Mouse (Mus musculus): ENCODE measurements around the gene R3hdm2.

R3hdm2 gene

DNA sequence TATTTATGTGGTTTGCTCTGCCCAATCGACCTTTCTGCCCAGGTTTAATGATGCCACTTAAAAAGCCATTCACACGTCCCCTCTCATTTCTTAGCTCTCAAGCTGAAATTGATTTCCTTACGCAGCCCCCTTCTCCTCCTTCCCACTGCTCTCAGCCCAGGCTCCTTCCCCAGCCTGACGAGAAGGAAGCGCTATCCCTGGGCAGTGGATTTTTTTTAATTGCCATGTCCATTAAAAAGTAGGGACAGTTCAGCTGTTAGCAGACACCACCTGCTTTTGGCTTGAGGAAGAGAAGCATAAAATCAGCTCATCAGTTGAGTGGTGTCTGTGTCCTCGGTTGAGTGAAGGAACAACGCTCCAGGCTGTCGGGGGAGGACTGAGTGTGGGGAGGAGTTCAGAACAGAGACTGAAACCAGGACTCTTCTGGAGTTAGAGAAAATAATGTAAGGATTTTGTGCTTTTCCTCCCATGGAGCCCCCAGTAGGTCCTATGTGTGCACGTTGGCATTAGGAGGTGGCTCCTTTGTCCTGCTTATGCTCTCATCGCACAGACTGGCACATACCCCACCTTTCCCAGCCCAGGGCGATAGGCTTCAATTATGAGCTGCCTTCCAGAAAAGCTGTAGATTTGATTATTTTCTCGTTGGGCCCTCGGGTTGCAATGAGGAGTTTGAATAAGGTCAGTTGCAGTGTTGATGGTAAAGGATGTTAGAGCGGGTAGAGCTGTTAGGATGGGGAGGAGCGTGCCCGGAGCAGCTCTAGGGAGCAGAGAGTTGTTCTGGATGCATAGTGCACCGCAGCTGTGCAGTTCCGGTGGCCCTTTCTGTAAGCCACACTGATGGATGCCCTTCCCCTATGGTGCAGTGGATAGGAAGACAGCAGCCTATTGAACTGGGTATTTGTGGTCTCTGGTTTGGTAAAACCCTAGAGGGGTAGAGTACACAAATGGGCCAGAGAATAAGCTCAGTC is 110.3 kb downstream of the R3hdm2 start:
- no peak for DNase-seq (ENCODE audit: extremely low read depth, insufficient read length, low spot score)

DNA sequence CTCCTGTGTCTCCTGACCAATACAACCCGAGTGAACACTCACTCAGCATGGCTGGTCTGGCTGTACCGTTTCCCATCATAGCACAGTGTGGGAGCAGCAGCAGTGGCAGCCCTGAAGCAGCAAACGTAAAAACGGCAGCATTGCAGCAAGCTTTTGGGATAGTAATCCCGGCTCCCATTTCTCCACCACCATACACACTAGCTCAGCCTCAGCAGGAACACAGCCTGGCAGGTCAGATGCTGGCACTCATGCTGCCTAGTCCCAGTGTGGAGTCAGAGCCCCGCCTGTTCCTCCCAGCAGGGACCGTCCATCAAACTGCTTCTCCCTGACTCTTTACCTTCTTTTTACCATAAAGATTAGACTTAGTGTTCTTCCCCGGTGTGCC is 111.0 kb downstream of the R3hdm2 start:
- no peak for DNase-seq (ENCODE audit: extremely low read depth, insufficient read length, low spot score)

DNA sequence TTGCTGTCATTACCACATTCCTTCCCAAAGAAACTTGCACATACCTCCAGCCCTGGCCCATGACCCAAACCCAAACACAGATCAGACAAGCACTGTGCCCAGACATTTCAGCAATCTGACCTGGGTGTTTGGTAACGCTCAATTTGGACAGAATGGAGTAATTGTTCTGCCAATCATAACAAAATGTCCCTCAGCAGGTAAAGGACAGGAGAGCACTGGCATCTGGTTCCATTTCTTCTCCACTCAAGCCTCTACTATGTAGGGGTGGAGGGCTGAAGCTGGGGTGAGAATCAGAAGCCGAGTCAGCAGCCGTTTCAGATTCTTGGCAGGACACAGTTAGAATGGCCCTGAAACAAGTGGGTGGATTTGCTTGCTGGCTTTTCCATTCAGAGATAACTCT is 112.0 kb downstream of the R3hdm2 start:
- no peak for DNase-seq (ENCODE audit: extremely low read depth, insufficient read length, low spot score)

DNA sequence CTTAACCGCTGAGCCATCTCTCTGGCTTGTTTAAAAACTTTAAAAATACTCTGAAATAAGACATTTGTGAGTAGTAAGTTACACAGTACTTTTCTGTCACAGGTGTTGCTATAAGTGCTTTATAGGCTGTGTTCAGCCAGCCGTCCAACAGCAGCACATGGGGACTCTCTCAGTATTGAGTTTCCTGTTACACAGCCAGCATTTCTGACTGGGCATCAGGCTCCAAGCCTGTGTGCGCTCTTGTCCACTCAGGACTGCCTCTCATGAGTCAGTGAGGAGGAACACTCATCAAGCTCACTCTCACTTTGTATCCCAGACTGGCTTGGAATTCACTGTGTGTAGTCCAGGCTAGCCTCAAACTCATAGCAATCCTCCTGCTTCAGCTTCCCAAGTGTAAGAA is 116.0 kb downstream of the R3hdm2 start:
- no peak for DNase-seq (ENCODE audit: extremely low read depth, insufficient read length, low spot score)

DNA sequence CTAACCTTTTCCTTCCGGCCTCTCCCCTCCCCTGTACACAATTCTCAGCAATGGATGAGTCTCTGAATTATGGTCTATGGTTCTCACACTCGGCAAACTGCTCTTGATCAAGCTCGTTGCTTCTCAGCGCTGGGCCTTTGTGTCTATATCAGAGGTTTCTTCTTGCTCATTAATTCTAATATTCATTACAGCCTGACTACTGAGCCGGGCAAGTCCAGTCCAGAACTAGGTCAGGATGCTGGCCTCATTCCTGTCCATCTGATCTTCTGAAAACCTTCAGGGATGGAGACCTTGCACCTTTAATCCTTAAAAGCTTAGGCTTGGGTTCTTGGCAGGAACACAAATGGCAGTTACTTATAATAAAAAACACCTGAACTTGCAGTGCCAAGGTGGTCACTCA is 119.4 kb downstream of the R3hdm2 start:
- DNase-seq (ENCODE audit: extremely low read depth, insufficient read length, low spot score): no peak

DNA sequence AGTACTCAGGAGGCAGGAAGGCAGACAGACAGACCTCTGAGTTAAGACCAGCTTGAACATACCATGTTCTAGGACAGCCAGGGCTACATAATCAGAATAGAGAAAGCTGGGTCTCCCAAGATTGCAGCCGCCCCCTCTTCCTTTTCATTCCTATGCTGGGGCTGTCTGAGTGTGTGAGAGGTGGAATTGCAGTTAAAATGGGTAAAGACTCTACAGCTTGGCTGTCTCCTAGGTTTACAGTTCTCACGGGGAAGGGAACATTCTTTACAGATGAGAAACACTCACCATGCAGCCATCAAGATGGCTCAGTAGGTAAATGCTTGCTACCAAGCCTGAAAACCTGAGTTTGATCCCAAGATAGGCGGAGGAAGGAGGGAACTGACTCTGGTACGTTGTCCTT is 119.9 kb downstream of the R3hdm2 start:
- DNase-seq (ENCODE audit: extremely low read depth, insufficient read length, low spot score): no peak

DNA sequence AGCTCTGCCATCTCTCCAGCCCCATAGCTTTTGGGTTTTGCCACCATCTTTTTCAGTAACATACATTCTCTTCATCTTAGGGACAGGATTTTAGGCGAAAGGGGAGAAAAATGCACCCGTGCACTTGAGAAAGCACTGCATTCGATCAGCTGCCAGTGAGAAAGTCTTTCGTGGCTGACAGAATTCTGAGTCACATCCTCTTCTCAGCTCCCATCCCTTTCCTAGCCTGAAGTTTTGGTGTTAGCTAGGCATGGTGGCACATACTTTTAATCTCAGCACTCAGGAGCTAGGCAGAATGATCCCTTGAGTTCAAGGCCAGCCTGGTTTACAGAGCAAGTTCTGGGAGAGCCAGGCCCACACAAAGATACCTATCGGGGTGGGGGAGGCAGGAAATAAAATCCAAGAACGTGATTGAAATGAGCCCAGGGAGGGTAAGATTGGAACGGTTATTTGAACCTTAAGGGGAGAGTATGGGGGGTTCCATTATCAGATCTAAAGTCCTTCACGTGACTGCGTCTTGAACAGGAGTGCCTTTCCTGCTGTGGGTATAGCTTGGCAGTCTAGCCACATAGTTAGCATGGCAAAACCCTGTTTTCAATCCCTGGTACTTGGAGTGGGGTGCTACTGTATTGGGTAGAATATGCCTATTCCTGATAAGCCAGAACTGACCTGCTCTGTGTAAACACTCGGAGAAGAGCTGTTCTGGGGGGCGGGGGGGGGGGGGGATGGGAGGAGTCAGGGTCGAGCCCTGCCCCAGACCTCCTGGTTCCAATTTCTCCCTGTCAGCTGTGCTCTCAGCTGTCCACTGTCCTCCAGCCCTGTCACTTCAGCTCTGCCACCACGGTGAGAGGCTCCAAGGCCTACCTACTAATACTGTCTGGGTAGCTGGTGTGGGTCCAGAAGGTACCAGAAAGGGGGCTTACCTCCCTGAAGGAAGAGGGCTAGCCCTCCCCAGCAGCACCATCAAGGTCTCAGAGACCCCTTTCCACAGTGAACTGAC is 121.1 kb downstream of the R3hdm2 start, which contains the start of gene Stac3:
Gene Stac3, plus strand, starts transcription at position 793 of the 1,000 bp plus-strand sequence.
- no peak for DNase-seq (ENCODE audit: extremely low read depth, insufficient read length, low spot score)

DNA sequence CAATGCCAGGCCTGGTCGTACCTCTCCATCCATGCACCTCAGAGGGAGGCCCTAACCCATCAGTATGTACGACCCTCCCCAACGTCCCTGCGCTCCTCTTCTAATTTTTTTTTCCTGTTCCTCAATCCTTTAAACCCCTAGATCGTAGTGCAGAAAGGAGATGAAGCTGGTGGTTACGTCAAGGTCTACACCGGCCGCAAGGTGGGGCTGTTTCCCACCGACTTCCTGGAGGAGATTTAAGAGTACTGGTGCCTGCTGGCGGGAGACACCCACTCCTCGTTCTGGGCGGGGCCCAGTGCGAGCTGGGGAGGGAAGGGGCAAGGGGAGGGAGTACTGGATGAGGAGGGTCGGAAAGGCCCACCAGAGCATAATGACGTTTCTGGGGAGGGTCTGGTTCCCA is 128.1 kb downstream of the R3hdm2 start:
- peak; percentile 59 for DNase-seq (ENCODE audit: extremely low read depth, insufficient read length, low spot score)

DNA sequence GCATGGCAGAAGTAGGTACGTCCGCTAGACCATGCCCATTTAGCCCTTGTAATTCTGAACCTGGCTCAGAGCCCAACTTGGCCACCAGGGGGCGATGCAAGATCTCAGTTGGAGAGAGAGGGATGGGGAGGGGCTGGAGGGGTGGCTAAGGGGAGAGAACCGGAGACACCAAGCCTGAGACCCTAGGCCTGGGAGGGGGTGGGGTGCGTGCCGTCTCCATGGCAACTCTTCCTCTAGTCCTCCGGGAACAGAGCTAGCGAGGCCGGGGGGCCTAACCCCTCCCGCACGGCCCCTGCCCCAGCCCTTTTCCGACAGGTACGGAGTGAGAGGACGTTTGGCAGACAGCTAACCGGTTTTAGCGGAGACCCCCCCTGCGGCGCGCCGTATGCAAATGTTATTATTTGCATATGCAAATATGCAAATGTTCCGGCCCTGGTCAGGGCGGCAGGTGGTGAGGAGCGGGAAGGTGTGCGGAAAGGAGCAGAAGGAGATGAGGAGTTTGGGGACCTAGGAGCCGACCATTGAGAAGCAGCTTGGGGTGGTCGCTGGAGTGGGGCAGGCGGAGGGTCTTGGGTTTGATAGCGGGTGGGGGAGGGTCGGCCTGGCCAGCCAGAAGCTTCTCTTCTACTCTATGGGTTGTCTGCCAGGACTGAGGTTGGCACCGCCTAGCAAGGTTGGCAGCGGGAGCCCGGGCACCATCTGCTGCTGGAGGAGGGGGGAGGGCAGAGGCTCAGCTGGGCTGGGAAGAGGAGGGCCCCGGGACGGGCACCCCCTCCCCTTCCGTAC is 129.1 kb downstream of the R3hdm2 start:
- DNase-seq (ENCODE audit: extremely low read depth, insufficient read length, low spot score): no peak

DNA sequence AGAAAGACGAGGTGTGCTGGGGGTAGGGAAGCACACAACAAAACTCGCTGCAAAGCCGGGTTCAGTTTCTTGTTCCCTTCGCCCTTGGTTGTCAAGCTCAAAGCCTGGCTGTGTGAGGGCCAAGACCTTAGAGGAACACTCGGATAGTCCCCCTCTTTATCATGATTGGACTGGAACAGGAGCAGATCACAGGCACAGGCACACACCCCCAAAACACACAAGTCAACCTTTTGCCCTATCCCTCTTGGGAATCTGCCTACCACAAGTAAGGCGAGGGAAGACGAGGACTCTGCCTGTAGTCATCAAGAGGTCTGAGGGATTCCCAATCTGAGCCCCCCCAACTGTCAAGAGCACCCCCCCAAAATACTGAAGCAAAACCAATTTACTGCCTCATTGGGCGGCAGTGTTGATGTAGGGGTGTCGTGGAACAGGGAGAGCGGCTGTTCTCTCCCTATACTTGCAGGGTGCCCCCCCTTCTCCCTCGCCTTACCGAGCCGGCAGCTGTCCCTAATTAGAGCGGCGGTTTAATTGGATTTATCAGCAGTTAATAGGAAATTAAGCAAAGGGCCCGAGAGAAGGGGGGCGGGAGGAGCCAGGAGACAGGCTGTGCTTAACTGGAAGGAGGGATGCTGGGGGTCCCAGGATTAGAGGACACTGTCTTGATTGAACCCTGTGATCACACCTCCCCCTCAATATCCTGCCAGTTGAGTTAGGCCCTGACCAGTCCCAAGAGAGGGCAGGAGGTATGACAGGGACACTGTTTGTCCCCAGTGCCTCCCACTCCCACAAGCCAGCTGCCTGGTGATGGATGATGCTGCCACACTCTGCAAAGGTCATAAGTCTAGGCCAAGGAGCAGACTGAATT is 129.9 kb downstream of the R3hdm2 start:
- no peak for DNase-seq (ENCODE audit: extremely low read depth, insufficient read length, low spot score)

DNA sequence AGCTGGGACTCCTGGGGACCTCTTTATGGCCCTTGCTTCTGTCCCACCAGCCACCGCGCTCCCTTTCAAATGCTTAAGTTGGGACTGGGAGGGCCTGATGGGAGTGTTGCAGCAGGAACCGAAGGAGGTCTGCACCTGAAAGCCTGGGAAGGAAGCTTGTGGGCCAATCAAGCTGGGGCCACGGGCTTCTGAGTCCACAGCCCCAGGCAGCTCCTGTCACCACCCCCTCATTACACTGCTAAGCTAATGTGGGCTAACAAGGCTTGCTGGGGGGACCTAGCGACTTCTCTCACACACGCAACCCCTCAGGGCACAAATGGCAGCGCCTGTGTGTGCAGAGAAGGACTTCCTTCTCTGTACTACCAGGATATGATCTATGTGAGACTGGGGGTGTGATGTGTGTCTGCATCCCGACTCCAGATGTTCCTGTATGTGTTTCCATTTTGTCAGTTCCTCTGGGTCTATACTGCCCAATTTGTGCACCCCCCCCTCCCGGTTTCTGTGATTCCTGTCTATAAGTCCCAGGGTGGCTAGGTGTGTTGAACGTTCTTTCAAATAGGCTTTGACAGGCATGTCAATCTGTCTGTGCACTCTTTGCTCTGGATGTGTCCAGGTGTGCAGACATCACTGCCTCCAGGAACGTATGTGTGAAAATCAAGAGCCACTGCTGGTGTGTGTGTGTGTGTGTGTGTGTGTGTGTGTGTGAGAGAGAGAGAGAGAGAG is 130.9 kb downstream of the R3hdm2 start:
- no peak for DNase-seq (ENCODE audit: extremely low read depth, insufficient read length, low spot score)

DNA sequence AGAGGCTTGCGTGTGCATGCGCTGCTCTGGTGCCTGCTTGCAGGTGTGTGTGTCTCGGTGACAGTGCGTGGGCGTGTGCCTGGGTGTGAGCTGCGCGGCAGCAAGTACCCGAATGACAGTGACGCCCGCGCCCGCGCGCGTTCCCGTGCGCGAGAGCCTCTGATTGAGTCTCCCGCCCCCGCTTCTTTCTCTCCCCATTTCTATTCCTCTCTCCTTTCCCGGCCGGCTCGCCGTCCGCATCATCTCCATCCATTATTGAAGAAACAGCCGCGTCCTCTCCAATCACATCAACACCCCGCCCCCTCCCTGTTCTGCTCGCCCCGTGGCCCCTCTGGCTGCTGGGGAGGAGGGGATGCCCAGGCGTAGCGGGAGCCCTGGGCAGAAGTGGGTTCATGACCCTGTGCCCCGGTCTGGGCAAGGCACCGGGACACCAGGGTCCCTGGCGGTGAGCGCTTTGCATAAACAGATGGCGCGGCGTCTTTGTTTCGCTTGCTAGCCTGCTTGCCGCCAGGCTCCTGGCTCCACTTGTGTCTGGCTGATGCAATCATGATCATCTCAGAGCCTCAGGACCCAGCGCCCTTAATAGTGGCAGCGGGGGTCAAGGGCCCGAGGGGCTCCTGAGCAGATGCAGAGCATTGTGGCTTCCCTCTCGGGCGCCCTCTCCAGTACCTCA is 131.6 kb downstream of the R3hdm2 start:
- DNase-seq (ENCODE audit: extremely low read depth, insufficient read length, low spot score): peak; percentile 74

DNA sequence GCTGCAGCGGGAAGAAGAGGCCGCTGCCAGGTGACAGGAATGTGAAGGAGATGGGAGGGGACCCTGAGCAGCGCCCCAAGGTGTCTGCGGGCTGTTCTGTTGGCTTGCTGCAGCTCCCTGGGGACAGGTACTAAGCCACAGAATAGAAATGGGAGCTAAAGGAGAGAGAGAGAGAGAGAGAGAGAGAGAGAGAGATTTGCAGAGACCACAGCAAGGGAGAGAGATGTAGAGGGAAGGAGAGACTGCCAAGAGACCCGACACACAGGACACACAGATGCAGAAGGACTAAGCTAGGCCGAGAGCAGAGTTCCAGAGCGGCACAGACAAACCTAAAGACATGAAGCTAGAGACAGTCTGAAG is 132.2 kb downstream of the R3hdm2 start:
- no peak for DNase-seq (ENCODE audit: extremely low read depth, insufficient read length, low spot score)

DNA sequence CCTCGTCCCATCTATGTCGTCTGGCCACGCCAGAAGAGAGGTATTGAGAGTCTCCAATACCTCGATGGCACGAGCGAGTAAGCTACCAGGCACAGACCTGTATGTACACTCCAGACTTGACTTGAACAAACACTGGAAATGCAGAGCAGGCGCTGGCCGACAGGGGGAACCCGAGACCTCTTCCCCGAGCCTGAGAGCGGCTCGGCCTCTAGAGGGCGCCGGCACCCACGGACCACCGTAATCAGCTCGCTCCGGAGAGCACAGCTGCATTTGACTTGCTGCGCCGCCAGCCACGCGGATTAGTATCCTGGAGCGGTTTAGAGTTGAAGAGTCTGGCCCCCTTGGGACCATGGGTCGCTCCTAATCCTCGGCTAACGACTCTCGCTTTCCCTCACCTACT is 132.7 kb downstream of the R3hdm2 start:
- DNase-seq (ENCODE audit: extremely low read depth, insufficient read length, low spot score): peak; percentile 93

DNA sequence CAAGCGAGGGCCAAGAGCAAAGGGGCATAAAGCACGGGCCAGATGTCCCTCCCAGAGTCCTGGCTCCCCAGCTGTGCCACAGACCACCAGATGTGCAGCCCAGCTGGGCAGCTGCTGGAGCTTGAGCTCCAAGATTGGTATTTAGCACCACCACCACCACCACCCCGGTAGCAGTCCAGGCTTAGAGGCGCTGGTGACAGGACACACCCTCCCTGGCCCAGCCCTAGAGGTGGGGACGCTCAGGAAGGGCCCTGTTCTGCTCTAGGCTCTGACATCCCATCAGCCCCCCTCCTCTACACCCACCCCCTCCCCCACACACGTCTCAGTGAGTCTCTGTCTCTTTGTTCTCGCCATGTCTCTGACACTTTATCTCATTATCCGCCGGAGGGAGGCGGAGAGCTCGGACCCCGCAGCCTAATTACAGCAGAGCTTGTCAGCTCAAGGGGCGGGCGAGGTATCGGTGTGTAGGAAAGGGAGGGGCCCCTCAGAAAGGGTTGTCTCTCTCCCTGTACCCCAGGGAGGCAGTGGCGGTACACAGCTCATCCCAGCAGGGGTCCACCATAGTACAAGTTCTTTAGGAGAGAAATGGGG is 133.5 kb downstream of the R3hdm2 start:
- peak; percentile 43 for DNase-seq (ENCODE audit: extremely low read depth, insufficient read length, low spot score)

DNA sequence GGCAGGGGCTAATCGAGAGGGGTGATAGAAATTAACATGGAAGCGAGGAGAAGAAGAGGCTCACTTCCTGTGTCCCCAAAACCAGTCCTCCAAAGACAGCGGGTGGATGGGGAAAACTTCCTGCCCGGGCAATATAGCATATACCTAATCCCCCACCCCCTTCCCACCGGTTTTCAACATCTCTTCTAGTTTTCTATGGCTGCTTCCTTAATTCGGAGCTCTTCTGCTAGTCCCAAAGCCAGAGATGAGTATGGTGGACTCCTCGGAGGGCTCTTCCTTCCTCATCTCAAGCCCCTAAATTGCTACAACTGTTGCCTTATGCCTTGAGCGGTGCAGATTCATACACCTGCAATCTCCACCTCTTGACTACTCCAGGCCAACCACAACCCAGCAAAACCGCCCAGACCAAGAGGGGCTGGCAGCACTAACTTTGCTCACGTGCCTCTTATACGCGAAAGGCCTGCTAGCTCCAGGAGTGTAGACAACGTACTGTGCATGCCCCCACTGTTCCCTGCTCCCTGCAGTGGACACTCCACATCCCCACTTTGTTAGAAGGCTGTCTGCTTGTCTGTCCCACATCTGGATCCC is 134.1 kb downstream of the R3hdm2 start:
- no peak for DNase-seq (ENCODE audit: extremely low read depth, insufficient read length, low spot score)

DNA sequence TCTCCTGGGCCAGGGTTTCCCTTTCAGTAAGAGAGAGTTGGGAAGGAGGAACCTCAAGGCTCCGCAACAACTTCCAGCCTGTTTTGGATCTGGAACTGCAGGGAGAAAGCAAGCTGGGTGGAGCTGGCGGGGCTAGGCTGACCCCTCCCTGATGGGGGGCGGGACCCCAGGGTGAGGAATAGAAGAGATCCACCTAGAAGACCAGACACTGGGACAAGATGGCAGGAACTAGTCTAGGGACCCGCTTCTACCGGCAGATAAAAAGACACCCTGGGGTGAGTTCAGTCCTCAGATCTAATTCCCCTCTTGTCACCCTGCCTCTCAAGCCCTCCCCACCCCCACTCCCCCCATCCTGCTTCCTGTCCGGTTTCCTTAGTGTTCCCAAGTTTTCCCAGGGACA is 134.6 kb downstream of the R3hdm2 start, which contains the start of gene Ndufa4l2:
Gene Ndufa4l2, plus strand, starts transcription at position 204 of the 400 bp plus-strand sequence.
- no peak for DNase-seq (ENCODE audit: extremely low read depth, insufficient read length, low spot score)
